Mouse (Mus musculus) lung, adult 2 months (tissue): ENCODE results near the gene Sema4f.

Experiments
- CTCF ChIP-seq: fragments of 200-500 bp; IDR thresholded peaks from 2 replicates; pipeline ENCODE4 v1.5.1; 2011; ENCODE audit warnings: mild to moderate bottlenecking, low read length, control low read depth; ENCODE audit not compliant: insufficient read depth
- POLR2A ChIP-seq: fragments of 200-500 bp; IDR thresholded peaks from 2 replicates; pipeline ENCODE4 v1.6.1; 2011; ENCODE audit warnings: low read depth, mild to moderate bottlenecking, control low read depth, low read length, borderline replicate concordance; ENCODE audit errors: extremely low read depth

GRCm38 (mm10) chr6:82891488-82891887 is 48.1 kb downstream of the Sema4f start:
- TF ChIP-seq POLR2A: no peak
- TF ChIP-seq CTCF: no peak
